Mouse (Mus musculus): ENCODE results near the gene Msl2. TPM values are rescaled to one million over a fixed set of nuclear protein-coding genes. Genes with fewer than 3 reads are reported as not detected.

Msl2 gene
- polyA plus RNA-seq, 1 experiment, result 8.6 TPM

GRCm38 (mm10) chr9:101110013-101110412 lies 36.1 kb downstream of the Msl2 start:
- H3K36me3 ChIP-seq (ENCODE audit: control insufficient read depth, insufficient read depth), result peaks cover 28% of the 10 kb centered on the region
- TF ChIP-seq TCF12 (IDR thresholded peaks at IDR 0.05; ENCODE audit: insufficient read depth, poor library complexity, severe bottlenecking) (no peak), POLR2AphosphoS2 (IDR thresholded peaks at IDR 0.05; ENCODE audit: insufficient read length, low read depth) (peak; percentile 49), REST (IDR thresholded peaks at IDR 0.05; ENCODE audit: insufficient read depth, insufficient read length) (no peak), E2F4 (IDR thresholded peaks at IDR 0.05; ENCODE audit: insufficient read depth) (no peak), MYOG (IDR thresholded peaks at IDR 0.05; ENCODE audit: control insufficient read depth in 1 of 3, insufficient read depth in 1 of 3, insufficient read length in 2 of 3, low read depth in 2 of 3) (no peak), MAX (IDR thresholded peaks at IDR 0.05; ENCODE audit: low read depth) (no peak)
- no peak overlapping the region for H3K4me3 ChIP-seq
- no peak overlapping the region for H3K4me2 ChIP-seq (ENCODE audit: low read depth)
- H3K79me2 ChIP-seq (ENCODE audit: control insufficient read depth, insufficient read depth), result no peaks in the 10 kb centered on the region
- H3K27me3 ChIP-seq (ENCODE audit: control insufficient read depth, insufficient read depth, insufficient read length), result no peaks in the 10 kb centered on the region
- no peak overlapping the region for H3ac ChIP-seq (ENCODE audit: control insufficient read depth, insufficient read length)

- Histone ChIP-seq H3K79me2 (ENCODE audit: control insufficient read depth, insufficient read depth) (no peaks in the 10 kb centered on the region), H3ac (ENCODE audit: control insufficient read depth, insufficient read length) (no peak overlapping the region), H3K36me3 (ENCODE audit: control insufficient read depth, insufficient read depth) (peaks cover 5% of the 10 kb centered on the region), H3K4me3 (no peak overlapping the region), H3K27me3 (ENCODE audit: control insufficient read depth, insufficient read depth, insufficient read length) (no peaks in the 10 kb centered on the region), H3K4me2 (ENCODE audit: low read depth) (no peak overlapping the region)
- TF ChIP-seq MAX (IDR thresholded peaks at IDR 0.05; ENCODE audit: low read depth) (no peak), TCF3 (IDR thresholded peaks at IDR 0.05; ENCODE audit: insufficient read length, low read depth) (no peak), USF1 (IDR thresholded peaks at IDR 0.05; ENCODE audit: low read depth) (no peak), SRF (IDR thresholded peaks at IDR 0.05; ENCODE audit: control insufficient read depth, insufficient read length, low read depth) (no peak), MYOG (IDR thresholded peaks at IDR 0.05; ENCODE audit: control insufficient read depth in 1 of 3, insufficient read depth in 1 of 3, insufficient read length in 2 of 3, low read depth in 2 of 3) (no peak), POLR2AphosphoS2 (IDR thresholded peaks at IDR 0.05; ENCODE audit: insufficient read length, low read depth) (no peak), CEBPB (IDR thresholded peaks at IDR 0.05; ENCODE audit: insufficient read depth, poor library complexity, severe bottlenecking) (no peak), MYOD1 (IDR thresholded peaks at IDR 0.05; ENCODE audit: control insufficient read depth in 1 of 3, insufficient read length in 2 of 3, low read depth in 2 of 3) (no peak), TCF12 (IDR thresholded peaks at IDR 0.05; ENCODE audit: insufficient read depth, poor library complexity, severe bottlenecking) (no peak), POLR2A (IDR thresholded peaks at IDR 0.05; ENCODE audit: insufficient read length, low read depth) (no peak), E2F4 (IDR thresholded peaks at IDR 0.05; ENCODE audit: insufficient read depth) (no peak), REST (IDR thresholded peaks at IDR 0.05; ENCODE audit: insufficient read depth, insufficient read length) (no peak)
Observed at GRCm38 (mm10) chr9:101113317-101113716, 39.4 kb downstream of the Msl2 start.

GRCm38 (mm10) chr9:101114182-101114884 lies 40.4 kb downstream of the Msl2 start:
- H3K27me3 ChIP-seq (ENCODE audit: control insufficient read depth, insufficient read depth, insufficient read length), result no peaks in the 10 kb centered on the region
- H3K79me2 ChIP-seq (ENCODE audit: control insufficient read depth, insufficient read depth), result no peaks in the 10 kb centered on the region
- H3ac ChIP-seq (ENCODE audit: control insufficient read depth, insufficient read length), result no peak overlapping the region
- no peak overlapping the region for H3K4me2 ChIP-seq (ENCODE audit: low read depth)
- H3K36me3 ChIP-seq (ENCODE audit: control insufficient read depth, insufficient read depth), result peaks cover 5% of the 10 kb centered on the region
- no peak for TF ChIP-seq TCF12 (IDR thresholded peaks at IDR 0.05; ENCODE audit: insufficient read depth, poor library complexity, severe bottlenecking)
- TF ChIP-seq MYOD1 (IDR thresholded peaks at IDR 0.05; ENCODE audit: control insufficient read depth in 1 of 3, insufficient read length in 2 of 3, low read depth in 2 of 3), result no peak
- TF ChIP-seq POLR2AphosphoS2 (IDR thresholded peaks at IDR 0.05; ENCODE audit: insufficient read length, low read depth), result peak; percentile 40
- no peak for TF ChIP-seq SRF (IDR thresholded peaks at IDR 0.05; ENCODE audit: control insufficient read depth, insufficient read length, low read depth)
- H3K4me3 ChIP-seq, result no peak overlapping the region

GRCm38 (mm10) chr9:101143635-101144034 lies 69.7 kb downstream of the Msl2 start:
- Histone ChIP-seq H3ac (ENCODE audit: control insufficient read depth, insufficient read length) (no peak overlapping the region), H3K79me2 (ENCODE audit: control insufficient read depth, insufficient read depth) (no peaks in the 10 kb centered on the region), H3K4me3 (no peak overlapping the region), H3K27me3 (ENCODE audit: control insufficient read depth, insufficient read depth, insufficient read length) (no peaks in the 10 kb centered on the region), H3K4me2 (ENCODE audit: low read depth) (no peak overlapping the region), H3K36me3 (ENCODE audit: control insufficient read depth, insufficient read depth) (peaks cover 36% of the 10 kb centered on the region)
- TF ChIP-seq POLR2A (IDR thresholded peaks at IDR 0.05; ENCODE audit: insufficient read length, low read depth), result no peak
- TF ChIP-seq MYOG (IDR thresholded peaks at IDR 0.05; ENCODE audit: control insufficient read depth in 1 of 3, insufficient read depth in 1 of 3, insufficient read length in 2 of 3, low read depth in 2 of 3), result no peak
- no peak for TF ChIP-seq MAX (IDR thresholded peaks at IDR 0.05; ENCODE audit: low read depth)
- no peak for TF ChIP-seq USF1 (IDR thresholded peaks at IDR 0.05; ENCODE audit: low read depth)
- TF ChIP-seq E2F4 (IDR thresholded peaks at IDR 0.05; ENCODE audit: insufficient read depth), result no peak
- TF ChIP-seq TCF12 (IDR thresholded peaks at IDR 0.05; ENCODE audit: insufficient read depth, poor library complexity, severe bottlenecking), result no peak

- Histone ChIP-seq H3K4me2 (ENCODE audit: low read depth) (no peak overlapping the region), H3K4me3 (no peak overlapping the region), H3K79me2 (ENCODE audit: control insufficient read depth, insufficient read depth) (no peaks in the 10 kb centered on the region), H3K27me3 (ENCODE audit: control insufficient read depth, insufficient read depth, insufficient read length) (no peaks in the 10 kb centered on the region), H3ac (ENCODE audit: control insufficient read depth, insufficient read length) (no peak overlapping the region), H3K36me3 (ENCODE audit: control insufficient read depth, insufficient read depth) (peaks cover 10% of the 10 kb centered on the region)
- TF ChIP-seq SRF (IDR thresholded peaks at IDR 0.05; ENCODE audit: control insufficient read depth, insufficient read length, low read depth) (no peak), MYOG (IDR thresholded peaks at IDR 0.05; ENCODE audit: control insufficient read depth in 1 of 3, insufficient read depth in 1 of 3, insufficient read length in 2 of 3, low read depth in 2 of 3) (no peak), E2F4 (IDR thresholded peaks at IDR 0.05; ENCODE audit: insufficient read depth) (no peak), POLR2A (IDR thresholded peaks at IDR 0.05; ENCODE audit: insufficient read length, low read depth) (no peak), USF1 (IDR thresholded peaks at IDR 0.05; ENCODE audit: low read depth) (no peak), MYOD1 (IDR thresholded peaks at IDR 0.05; ENCODE audit: control insufficient read depth in 1 of 3, insufficient read length in 2 of 3, low read depth in 2 of 3) (no peak), TCF12 (IDR thresholded peaks at IDR 0.05; ENCODE audit: insufficient read depth, poor library complexity, severe bottlenecking) (no peak)
Observed at GRCm38 (mm10) chr9:101152872-101153271, 79.0 kb downstream of the Msl2 start.

Other genes with a start within 250 kb of the Msl2 start
- 46.8 TPM for gene Pccb, start 39.2 kb upstream of the Msl2 start, polyA plus RNA-seq (2012; fragmentation: generic; extraction: Trizol)
- 6.0 TPM for gene Ppp2r3a, start 177.7 kb downstream of the Msl2 start, polyA plus RNA-seq (2012; fragmentation: generic; extraction: Trizol)

Measured in myocyte (in vitro differentiated cells).